ENCODE assay signal across 46 mouse cellular contexts in the genomic region with DNA sequence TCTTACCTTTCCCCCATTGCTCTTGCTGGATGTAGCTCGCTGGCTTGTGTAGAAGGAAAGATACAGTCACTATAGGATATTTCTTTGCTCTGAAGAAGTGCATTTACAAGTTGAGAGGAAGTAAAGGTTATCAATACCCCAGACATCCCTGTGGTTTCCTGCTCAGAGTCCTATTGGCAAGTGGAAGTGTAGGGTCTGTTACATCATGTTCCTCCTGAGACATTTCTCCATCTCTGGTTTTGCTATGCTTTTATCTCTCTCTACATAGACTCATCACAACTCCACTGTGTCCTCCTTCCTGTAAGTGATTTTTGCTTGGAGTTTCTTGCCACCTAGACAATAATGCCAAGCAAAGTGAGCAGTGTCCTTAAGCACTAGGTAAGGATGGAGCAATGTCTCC. TPM values are rescaled to one million over a fixed set of nuclear protein-coding genes. Genes with fewer than 3 reads are reported as not detected.
"Had no signal": no experiment of that assay in that cellular context is flagged by ENCODE, and none has a peak within 500 bp of the region (broad histone marks: within the 10 kb centered on the region; RNA-seq: fewer than 3 reads in every experiment).

No protein-coding gene starts in this region.

- H3K27ac ChIP-seq: limb, embryonic 10.5 days; limb, embryonic 12.5 days; limb, embryonic 13.5 days; limb, embryonic 15.5 days; liver, embryonic 12.5 days; liver, embryonic 13.5 days; liver, embryonic 14.5 days; liver, embryonic 15.5 days; lung, embryonic 15.5 days; macrophage; midbrain, embryonic 10.5 days; midbrain, embryonic 12.5 days; midbrain, embryonic 13.5 days; midbrain, embryonic 15.5 days; neural tube, embryonic 12.5 days had no signal

- H3K36me3 ChIP-seq: limb, embryonic 10.5 days; limb, embryonic 12.5 days; limb, embryonic 13.5 days; limb, embryonic 15.5 days; liver, embryonic 12.5 days; liver, embryonic 13.5 days; liver, embryonic 15.5 days; lung, embryonic 15.5 days; midbrain, embryonic 10.5 days; midbrain, embryonic 12.5 days; midbrain, embryonic 13.5 days; midbrain, embryonic 15.5 days; neural tube, embryonic 12.5 days had no signal

- H3K9ac ChIP-seq: limb, embryonic 12.5 days; limb, embryonic 13.5 days; limb, embryonic 15.5 days; liver, embryonic 12.5 days; liver, embryonic 13.5 days; liver, embryonic 14.5 days; liver, embryonic 15.5 days; liver, postnatal 0 days; lung, embryonic 14.5 days; lung, embryonic 15.5 days; midbrain, embryonic 12.5 days; midbrain, embryonic 13.5 days; midbrain, embryonic 15.5 days; neural tube, embryonic 12.5 days had no signal

- H3K4me1 ChIP-seq: limb, embryonic 10.5 days; limb, embryonic 12.5 days; limb, embryonic 13.5 days; limb, embryonic 15.5 days; liver, embryonic 12.5 days; liver, embryonic 13.5 days; liver, embryonic 15.5 days; lung, embryonic 15.5 days; megakaryocyte, embryonic 14.5 days; midbrain, embryonic 10.5 days; midbrain, embryonic 12.5 days; midbrain, embryonic 13.5 days; midbrain, embryonic 15.5 days; neural tube, embryonic 12.5 days had no signal

- H3K27me3 ChIP-seq: limb, embryonic 12.5 days; limb, embryonic 13.5 days; limb, embryonic 15.5 days; liver, embryonic 12.5 days; liver, embryonic 13.5 days; liver, embryonic 15.5 days; lung, embryonic 15.5 days; megakaryocyte, embryonic 14.5 days; midbrain, embryonic 12.5 days; midbrain, embryonic 13.5 days; midbrain, embryonic 15.5 days; neural tube, embryonic 12.5 days had no signal

- H3K9me3 ChIP-seq: limb, embryonic 10.5 days; liver, embryonic 15.5 days; lung, embryonic 15.5 days had no signal

- H3K4me3 ChIP-seq: limb, embryonic 10.5 days; limb, embryonic 12.5 days; limb, embryonic 13.5 days; limb, embryonic 15.5 days; liver, embryonic 12.5 days; liver, embryonic 13.5 days; liver, embryonic 15.5 days; lung, embryonic 15.5 days; megakaryocyte, embryonic 14.5 days; midbrain, embryonic 10.5 days; midbrain, embryonic 12.5 days; midbrain, embryonic 13.5 days; midbrain, embryonic 15.5 days; myocyte; neural tube, embryonic 12.5 days had no signal

- H3K4me2 ChIP-seq: limb, embryonic 12.5 days; limb, embryonic 13.5 days; limb, embryonic 15.5 days; liver, embryonic 11.5 days; liver, embryonic 12.5 days; liver, embryonic 13.5 days; liver, embryonic 15.5 days; lung, embryonic 14.5 days; lung, embryonic 15.5 days; midbrain, embryonic 11.5 days; midbrain, embryonic 12.5 days; midbrain, embryonic 13.5 days; midbrain, embryonic 15.5 days; neural tube, embryonic 12.5 days had no signal

- ATAC-seq: liver, embryonic 12.5 days; liver, postnatal 0 days; lung, postnatal 0 days; midbrain, embryonic 13.5 days; midbrain, embryonic 15.5 days; midbrain, embryonic 16.5 days had no signal

- DNase-seq: left cerebral cortex, postnatal 4 days; liver; liver, embryonic 13.5 days; liver, postnatal 0 days; lung, adult 18-20 months; lung, adult 2 months; lung, embryonic 14.5 days; lung, postnatal 10 days; lung, postnatal 14 days; lung, postnatal 36 days; lung, postnatal 4 days; midbrain, embryonic 14.5 days had no signal

RNA-seq across cellular contexts. Expression of gene Mrgpra1, which starts 35.7 kb away (rescaled TPM):
- total RNA-seq: left cerebral cortex, postnatal 10 days; left cerebral cortex, postnatal 14 days; left cerebral cortex, postnatal 25 days; left cerebral cortex, postnatal 36 days; left cerebral cortex, postnatal 4 days; liver, adult 2 months; megakaryocyte, adult 5-6 weeks; megakaryocyte-erythroid progenitor cell, adult 5-6 weeks; midbrain, postnatal 0 days; monocyte, adult 5-6 weeks had no signal
- polyA plus RNA-seq: limb, embryonic 10.5 days; limb, embryonic 11.5 days; limb, embryonic 12.5 days; limb, embryonic 13.5 days; limb, embryonic 14.5 days; limb, embryonic 15.5 days; liver, adult 2 months; liver, embryonic 11.5 days; liver, embryonic 12.5 days; liver, embryonic 13.5 days; liver, embryonic 14.5 days; liver, embryonic 15.5 days; liver, embryonic 16.5 days; liver, postnatal 0 days; lung, adult 2 months; lung, embryonic 14.5 days; lung, embryonic 15.5 days; lung, embryonic 16.5 days; lung, postnatal 0 days; macrophage; midbrain, embryonic 10.5 days; midbrain, embryonic 11.5 days; midbrain, embryonic 12.5 days; midbrain, embryonic 13.5 days; midbrain, embryonic 14.5 days; midbrain, embryonic 15.5 days; midbrain, embryonic 16.5 days; midbrain, postnatal 0 days; myocyte; neural tube, embryonic 11.5 days; neural tube, embryonic 12.5 days had no signal
